Mouse (Mus musculus) megakaryocyte-erythroid progenitor cell, adult 5-6 weeks (primary cell): ENCODE results near the gene Ica1. TPM values are rescaled to one million over a fixed set of nuclear protein-coding genes. Genes with fewer than 3 reads are reported as not detected.

Experiments
- ATAC-seq: replicated peaks from 2 replicates; pipeline ENCODE4 v1.8.0; 2016; ENCODE audit warnings: mild to moderate bottlenecking, inconsistent platforms; ENCODE audit not compliant: severe bottlenecking, poor library complexity, low FRiP score, low TSS enrichment
- total RNA-seq, 2 experiments: library from RNA; stranded (forward) in 1 of 2; stranded (reverse) in 1 of 2; fragments of 200-1000, 215-1000 nt in 1 of 2; fragments of >200 nt in 1 of 2; fragmentation: Nextera tagmentation in 1 of 2; gene quantifications; 2 replicates each; pipeline ENCODE4 v1.2.3; 2014 to 2017

The Ica1 gene
- total RNA-seq (2014; fragmentation: Nextera tagmentation) (1.0 and 4.6 TPM in 2 replicates), total RNA-seq (2017) (6.0 and 8.3 TPM in 2 replicates)

GRCm38 (mm10) chr6:8778296-8778649 lies at the start of gene Ica1:
Gene Ica1, minus strand, starts transcription at chr6:8778488.
- peak; percentile 25; the same call in 1 of the 2 replicates for ATAC-seq

- ATAC-seq, result no peak
Measured at GRCm38 (mm10) chr6:8819866-8820265, 41.6 kb upstream of the Ica1 start.

GRCm38 (mm10) chr6:8814332-8815002 lies 36.2 kb upstream of the Ica1 start:
- no peak for ATAC-seq

- no peak for ATAC-seq
Measured at GRCm38 (mm10) chr6:8802561-8803150, 24.4 kb upstream of the Ica1 start.

- ATAC-seq, result no peak
Measured at GRCm38 (mm10) chr6:8792385-8792784, 14.1 kb upstream of the Ica1 start.

GRCm38 (mm10) chr6:8791781-8792180 lies 13.5 kb upstream of the Ica1 start:
- ATAC-seq, result no peak

GRCm38 (mm10) chr6:8780618-8781017 lies 2.3 kb upstream of the Ica1 start:
- no peak for ATAC-seq

- ATAC-seq, result peak; percentile 83
Measured at GRCm38 (mm10) chr6:8777411-8778295, 635 bp downstream of the Ica1 start.

GRCm38 (mm10) chr6:8771539-8771938 lies 6.7 kb downstream of the Ica1 start:
- ATAC-seq, result no peak

GRCm38 (mm10) chr6:8770341-8770740 lies 7.9 kb downstream of the Ica1 start:
- ATAC-seq, result 0 out of 2 replicates have a peak, but pooled peaks have one; percentile 8

- ATAC-seq, result peak; percentile 92
Measured at GRCm38 (mm10) chr6:8769803-8770202, 8.5 kb downstream of the Ica1 start.

- ATAC-seq, result no peak
Measured at GRCm38 (mm10) chr6:8766652-8767051, 11.6 kb downstream of the Ica1 start.

GRCm38 (mm10) chr6:8765801-8766200 lies 12.5 kb downstream of the Ica1 start:
- no peak for ATAC-seq

GRCm38 (mm10) chr6:8765064-8765463 lies 13.2 kb downstream of the Ica1 start:
- ATAC-seq, result no peak

GRCm38 (mm10) chr6:8760708-8761294 lies 17.5 kb downstream of the Ica1 start:
- peak; percentile 83 for ATAC-seq

GRCm38 (mm10) chr6:8759901-8760300 lies 18.4 kb downstream of the Ica1 start:
- no peak for ATAC-seq

- ATAC-seq, result peak; percentile 100
Measured at GRCm38 (mm10) chr6:8755760-8756276, 22.5 kb downstream of the Ica1 start.

- no peak for ATAC-seq
Measured at GRCm38 (mm10) chr6:8754486-8754885, 23.8 kb downstream of the Ica1 start.

GRCm38 (mm10) chr6:8753723-8754036 lies 24.6 kb downstream of the Ica1 start:
- no peak for ATAC-seq
